Mouse (Mus musculus): ENCODE results near the gene Htr2a. TPM values are rescaled to one million over a fixed set of nuclear protein-coding genes. Genes with fewer than 3 reads are reported as not detected.

Gene Htr2a
- polyA plus RNA-seq (2012; rRNA removed): 0.18 and 0.26 TPM in 2 replicates

DNA sequence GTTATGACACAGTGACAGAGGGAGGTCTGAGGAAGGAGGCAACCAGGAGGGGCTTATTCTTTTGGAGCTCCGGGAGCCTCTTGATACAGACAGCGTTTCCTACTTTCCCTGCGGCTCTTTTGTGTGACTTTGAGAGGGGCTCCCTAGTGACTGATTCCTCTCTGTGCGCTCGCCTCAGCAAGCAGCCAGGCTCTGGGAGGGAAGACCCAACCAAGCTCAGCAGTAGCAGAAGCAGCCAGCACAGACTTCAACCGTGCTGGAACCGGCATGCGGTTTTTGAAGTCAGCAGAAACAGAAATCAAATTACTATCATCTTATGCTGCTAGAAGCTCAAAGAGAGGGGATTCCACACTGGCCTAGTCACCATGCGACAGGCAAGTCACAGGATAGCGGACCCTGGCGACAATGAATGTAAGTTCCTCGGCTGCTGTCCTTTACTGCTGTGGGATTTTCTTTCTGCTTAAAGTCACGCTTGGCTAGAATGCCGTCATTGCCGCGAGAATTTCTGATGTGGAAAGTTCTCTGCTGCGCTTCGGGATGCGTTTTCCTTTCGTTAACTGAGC is at the start of gene Htr2a:
TSS of gene Htr2a (plus strand) at position 22 of the 563 bp plus-strand sequence.

GRCm38 (mm10) chr14:74732079-74732783 is 91.6 kb downstream of the Htr2a start, which contains the start of gene Esd:
Gene Esd, plus strand, starts transcription at chr14:74732297.

Other genes with a start within 250 kb of the Htr2a start
- gene Esd, start 91.5 kb downstream of the Htr2a start, polyA plus RNA-seq (2012; rRNA removed): 90.2 and 111 TPM in 2 replicates